Mouse (Mus musculus): Measurements from ENCODE around the gene Nbea. TPM values are rescaled to one million over a fixed set of nuclear protein-coding genes. Genes with fewer than 3 reads are reported as not detected.

Nbea gene
- polyA plus RNA-seq, 1 experiment, result 1.9 TPM

GRCm38 (mm10) chr3:55664713-55665112 lies 518.8 kb downstream of the Nbea start:
- Histone ChIP-seq H3K4me3 (replicated peaks; ENCODE audit: control insufficient read depth, low read depth, low read length) (no peak overlapping the region), H3K27ac (ENCODE audit: control insufficient read depth, insufficient read depth, low read depth, low read length, poor library complexity) (no peak overlapping the region), H3K4me1 (ENCODE audit: control insufficient read depth, insufficient read depth, low read length) (no peaks in the 10 kb centered on the region)
- WGBS, result 75% methylated on average over 3 of the region's 3 CpGs
- no peak for TF ChIP-seq POLR2A (IDR thresholded peaks at IDR 0.05; ENCODE audit: borderline replicate concordance, control insufficient read depth, low read depth, low read length)
- no peak for TF ChIP-seq CTCF (IDR thresholded peaks at IDR 0.05; ENCODE audit: control insufficient read depth, insufficient read depth, low read length)

- H3K4me3 ChIP-seq (replicated peaks; ENCODE audit: control insufficient read depth, low read depth, low read length), result no peak overlapping the region
- TF ChIP-seq CTCF (IDR thresholded peaks at IDR 0.05; ENCODE audit: control insufficient read depth, insufficient read depth, low read length) (no peak), POLR2A (IDR thresholded peaks at IDR 0.05; ENCODE audit: borderline replicate concordance, control insufficient read depth, low read depth, low read length) (no peak)
- no peak overlapping the region for H3K27ac ChIP-seq (ENCODE audit: control insufficient read depth, insufficient read depth, low read depth, low read length, poor library complexity)
- H3K4me1 ChIP-seq (ENCODE audit: control insufficient read depth, insufficient read depth, low read length), result no peaks in the 10 kb centered on the region
- WGBS, result 41% methylated on average over 9 of the region's 9 CpGs
Observed at GRCm38 (mm10) chr3:55661678-55662445, 521.6 kb downstream of the Nbea start.

- Histone ChIP-seq H3K4me1 (ENCODE audit: control insufficient read depth, insufficient read depth, low read length) (no peaks in the 10 kb centered on the region), H3K4me3 (replicated peaks; ENCODE audit: control insufficient read depth, low read depth, low read length) (no peak overlapping the region), H3K27ac (ENCODE audit: control insufficient read depth, insufficient read depth, low read depth, low read length, poor library complexity) (no peak overlapping the region)
- TF ChIP-seq CTCF (IDR thresholded peaks at IDR 0.05; ENCODE audit: control insufficient read depth, insufficient read depth, low read length), result no peak
- no peak for TF ChIP-seq POLR2A (IDR thresholded peaks at IDR 0.05; ENCODE audit: borderline replicate concordance, control insufficient read depth, low read depth, low read length)
- 45% methylated on average over 10 of the region's 10 CpGs for WGBS
Observed at GRCm38 (mm10) chr3:55660261-55660838, 523.2 kb downstream of the Nbea start.

- no peaks in the 10 kb centered on the region for H3K4me1 ChIP-seq (ENCODE audit: control insufficient read depth, insufficient read depth, low read length)
- no peak for TF ChIP-seq POLR2A (IDR thresholded peaks at IDR 0.05; ENCODE audit: borderline replicate concordance, control insufficient read depth, low read depth, low read length)
- TF ChIP-seq CTCF (IDR thresholded peaks at IDR 0.05; ENCODE audit: control insufficient read depth, insufficient read depth, low read length), result no peak
- H3K27ac ChIP-seq (ENCODE audit: control insufficient read depth, insufficient read depth, low read depth, low read length, poor library complexity), result no peak overlapping the region
- H3K4me3 ChIP-seq (replicated peaks; ENCODE audit: control insufficient read depth, low read depth, low read length), result no peak overlapping the region
- 72% methylated on average over 7 of the region's 7 CpGs for WGBS
Observed at GRCm38 (mm10) chr3:55659558-55660215, 523.8 kb downstream of the Nbea start.

GRCm38 (mm10) chr3:55652321-55652720 lies 531.2 kb downstream of the Nbea start:
- no peak overlapping the region for H3K4me3 ChIP-seq (replicated peaks; ENCODE audit: control insufficient read depth, low read depth, low read length)
- TF ChIP-seq POLR2A (IDR thresholded peaks at IDR 0.05; ENCODE audit: borderline replicate concordance, control insufficient read depth, low read depth, low read length), result no peak

GRCm38 (mm10) chr3:55651877-55652276 lies 531.6 kb downstream of the Nbea start:
- TF ChIP-seq CTCF (IDR thresholded peaks at IDR 0.05; ENCODE audit: control insufficient read depth, insufficient read depth, low read length) (no peak), POLR2A (IDR thresholded peaks at IDR 0.05; ENCODE audit: borderline replicate concordance, control insufficient read depth, low read depth, low read length) (no peak)
- 45% methylated on average over 4 of the region's 4 CpGs for WGBS
- H3K27ac ChIP-seq (ENCODE audit: control insufficient read depth, insufficient read depth, low read depth, low read length, poor library complexity), result no peak overlapping the region
- H3K4me3 ChIP-seq (replicated peaks; ENCODE audit: control insufficient read depth, low read depth, low read length), result no peak overlapping the region
- H3K4me1 ChIP-seq (ENCODE audit: control insufficient read depth, insufficient read depth, low read length), result no peaks in the 10 kb centered on the region; the same call in 1 of the 2 replicates

More at GRCm38 (mm10) chr3:55652321-55652720, 531.2 kb downstream of the Nbea start:
- H3K4me1 ChIP-seq (ENCODE audit: control insufficient read depth, insufficient read depth, low read length), result no peaks in the 10 kb centered on the region; the same call in 1 of the 2 replicates
- H3K27ac ChIP-seq (ENCODE audit: control insufficient read depth, insufficient read depth, low read depth, low read length, poor library complexity), result no peak overlapping the region
- 0% methylated on average over 2 of the region's 2 CpGs for WGBS

- H3K27ac ChIP-seq (ENCODE audit: control insufficient read depth, insufficient read depth, low read depth, low read length, poor library complexity), result no peak overlapping the region
- no peaks in the 10 kb centered on the region; the same call in 1 of the 2 replicates for H3K4me1 ChIP-seq (ENCODE audit: control insufficient read depth, insufficient read depth, low read length)
- WGBS, result 78% methylated on average over 5 of the region's 5 CpGs
- no peak for TF ChIP-seq POLR2A (IDR thresholded peaks at IDR 0.05; ENCODE audit: borderline replicate concordance, control insufficient read depth, low read depth, low read length)
- no peak for TF ChIP-seq CTCF (IDR thresholded peaks at IDR 0.05; ENCODE audit: control insufficient read depth, insufficient read depth, low read length)
- H3K4me3 ChIP-seq (replicated peaks; ENCODE audit: control insufficient read depth, low read depth, low read length), result no peak overlapping the region
Observed at GRCm38 (mm10) chr3:55649541-55649940, 534.0 kb downstream of the Nbea start.

- WGBS, result 78% methylated on average over 4 of the region's 4 CpGs
- no peak overlapping the region for H3K27ac ChIP-seq (ENCODE audit: control insufficient read depth, insufficient read depth, low read depth, low read length, poor library complexity)
- no peak overlapping the region for H3K4me3 ChIP-seq (replicated peaks; ENCODE audit: control insufficient read depth, low read depth, low read length)
- H3K4me1 ChIP-seq (ENCODE audit: control insufficient read depth, insufficient read depth, low read length), result no peaks in the 10 kb centered on the region; the same call in 1 of the 2 replicates
- TF ChIP-seq CTCF (IDR thresholded peaks at IDR 0.05; ENCODE audit: control insufficient read depth, insufficient read depth, low read length) (no peak), POLR2A (IDR thresholded peaks at IDR 0.05; ENCODE audit: borderline replicate concordance, control insufficient read depth, low read depth, low read length) (no peak)
Observed at GRCm38 (mm10) chr3:55648299-55648698, 535.2 kb downstream of the Nbea start.

All from bone marrow, adult 2 months (tissue).